Mouse (Mus musculus) ES-E14 (cell line): ENCODE data around the gene Rnf152. TPM values are rescaled to one million over a fixed set of nuclear protein-coding genes. Genes with fewer than 3 reads are reported as not detected.
A peak's percentile ranks its signal among the peaks of the same experiment; 100 is the strongest.

ENCODE experiments used
- DNase-seq: peaks from one replicate; pipeline ENCODE4 v3.0.0-alpha.2; 2013; ENCODE audit warnings: low read depth, low spot score
- H3K27ac ChIP-seq: 2 replicates; pipeline ENCODE4 v1.5.1; 2012; ENCODE audit warnings: low read depth, mild to moderate bottlenecking, low read length, moderate library complexity, mixed read lengths; ENCODE audit not compliant: poor library complexity, insufficient read depth, severe bottlenecking
- H3K36me3 ChIP-seq: 2 replicates; pipeline ENCODE4 v1.6.1; 2012; ENCODE audit warnings: mild to moderate bottlenecking, low read length, moderate library complexity, mixed read lengths; ENCODE audit not compliant: control insufficient read depth, poor library complexity, insufficient read depth, severe bottlenecking
- H3K4me1 ChIP-seq, 2 experiments: fragments of 150-350 bp in 1 of 2; sonication (generic) in 1 of 2; 2 replicates each; pipeline ENCODE4 v1.6.1; 2012; ENCODE audit warnings: low read length in 2 of 2, mild to moderate bottlenecking in 1 of 2, mixed read lengths in 1 of 2; ENCODE audit not compliant: control insufficient read depth in 2 of 2, insufficient read depth in 2 of 2, poor library complexity in 1 of 2
- H3K4me3 ChIP-seq, 2 experiments: fragments of 150-350 bp in 1 of 2; sonication (generic) in 1 of 2; 2 replicates each; pipeline ENCODE4 v1.5.1; 2012; ENCODE audit warnings: low read length in 2 of 2, low read depth in 1 of 2, mild to moderate bottlenecking in 1 of 2, mixed read lengths in 1 of 2; ENCODE audit not compliant: insufficient read depth in 1 of 2, poor library complexity in 1 of 2, severe bottlenecking in 1 of 2
- H3K9ac ChIP-seq: 2 replicates; pipeline ENCODE4 v1.6.1; 2012; ENCODE audit warnings: low read depth, mild to moderate bottlenecking, low read length, mixed read lengths; ENCODE audit not compliant: poor library complexity, insufficient read depth, severe bottlenecking
- H3K9me3 ChIP-seq: fragments of 150-350 bp; sonication (generic); 2 replicates; pipeline ENCODE4 v1.6.1; 2012; ENCODE audit warnings: low read depth, mild to moderate bottlenecking, low read length; ENCODE audit not compliant: control insufficient read depth, insufficient read depth
- CHD2 ChIP-seq: IDR thresholded peaks from 2 replicates; pipeline ENCODE4 v1.6.1; 2014; ENCODE audit warnings: mild to moderate bottlenecking, low read depth, low read length, inconsistent platforms
- HCFC1 ChIP-seq: IDR thresholded peaks from 2 replicates; pipeline ENCODE4 v1.6.1; 2012; ENCODE audit warnings: low read length, inconsistent platforms, borderline replicate concordance; ENCODE audit not compliant: insufficient read depth
- MAFK ChIP-seq: IDR thresholded peaks from 2 replicates; pipeline ENCODE4 v1.6.1; 2014; ENCODE audit warnings: mild to moderate bottlenecking, low read depth, low read length, inconsistent platforms; ENCODE audit not compliant: insufficient read depth
- ZC3H11A ChIP-seq: IDR thresholded peaks from 2 replicates; pipeline ENCODE4 v1.6.1; 2012; ENCODE audit warnings: low read depth, mild to moderate bottlenecking, inconsistent platforms, low read length, borderline replicate concordance
- ZNF384 ChIP-seq: IDR thresholded peaks from 2 replicates; pipeline ENCODE4 v1.6.1; 2012; ENCODE audit warnings: low read depth, low read length, inconsistent platforms
- in situ Hi-C, 2 experiments: fragments of 600-800 bp; cut with MboI; formaldehyde crosslinking; loops; one replicate each; pipeline ENCODE4 v1.15.1; 2025; ENCODE audit warnings: low sequenced_read_pairs in 2 of 2, inconsistent platforms in 1 of 2; ENCODE audit not compliant: unreplicated experiment in 2 of 2
- total RNA-seq: library from RNA; depleted of rRNA; stranded (reverse); fragments of 300-350 nt; gene quantifications from 2 replicates; pipeline ENCODE4 v1.2.3, GENCODE M21; 2012; rRNA removed

The Rnf152 gene
- 0.16 and 0.22 TPM in 2 replicates for total RNA-seq

GRCm38 (mm10) chr1:105356291-105357011 lies at the start of gene Rnf152:
Rnf152 (minus strand) TSS chr1:105356710.
- H3K9ac ChIP-seq, result peak within 1 kb of the TSS; percentile 61
- H3K9me3 ChIP-seq, result no peaks in the 10 kb centered on the region
- TF ChIP-seq ZC3H11A (no peak), MAFK (no peak), CHD2 (no peak), ZNF384 (no peak), HCFC1 (no peak)
- H3K4me3 ChIP-seq, result peak within 1 kb of the TSS; percentile 73 to 80
- DNase-seq, result peak; percentile 26
- no peaks in the 10 kb centered on the region for H3K36me3 ChIP-seq
- in situ Hi-C loops, result loop anchor here in 1 of 2 experiments (25.0 kb wide), 1 partner anchor 369 kb away; no protein-coding TSS in a partner anchor
- peaks cover 0 to 4% of the 10 kb centered on the region in 2 experiments; a peak in 2 of 4 replicates for H3K4me1 ChIP-seq
- H3K27ac ChIP-seq, result no peak within 1 kb of the TSS

DNA sequence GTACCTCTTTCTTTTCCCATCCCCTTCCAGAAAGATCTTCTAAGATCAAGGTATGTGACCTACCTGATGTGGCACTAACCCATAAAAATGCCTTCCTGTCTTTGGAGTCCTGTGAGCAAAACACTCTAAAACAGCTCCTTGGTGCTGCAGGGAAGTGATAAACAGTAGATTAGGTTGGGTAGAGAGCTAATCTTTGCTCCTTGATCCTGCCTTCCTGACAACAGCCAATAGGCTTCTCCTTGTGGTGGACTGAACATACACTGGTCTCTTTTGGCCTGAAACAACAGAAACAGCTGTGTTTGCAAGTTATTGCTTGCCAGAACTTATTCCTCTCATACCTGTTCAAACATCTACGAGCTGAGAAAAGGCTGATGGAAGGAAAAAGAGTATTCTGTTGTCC lies 46.3 kb upstream of the Rnf152 start:
- no peak for TF ChIP-seq CHD2
- no peak for TF ChIP-seq MAFK
- no peak for TF ChIP-seq HCFC1
- TF ChIP-seq ZC3H11A, result no peak
- no peak for TF ChIP-seq ZNF384
- Histone ChIP-seq H3K4me3 (no peak overlapping the region), H3K4me1 (no peaks in the 10 kb centered on the region), H3K27ac (no peak overlapping the region), H3K9ac (no peak overlapping the region), H3K36me3 (no peaks in the 10 kb centered on the region), H3K9me3 (no peaks in the 10 kb centered on the region)
- DNase-seq, result no peak
- in situ Hi-C loops, result no loop called here

- DNase-seq, result no peak
- H3K9me3 ChIP-seq, result no peaks in the 10 kb centered on the region
- in situ Hi-C loops, result no loop called here
- no peak overlapping the region for H3K4me3 ChIP-seq
- TF ChIP-seq HCFC1 (no peak), CHD2 (no peak), MAFK (no peak), ZC3H11A (no peak), ZNF384 (no peak)
- no peak overlapping the region for H3K9ac ChIP-seq
- no peak overlapping the region for H3K27ac ChIP-seq
- H3K4me1 ChIP-seq, result no peaks in the 10 kb centered on the region
- H3K36me3 ChIP-seq, result no peaks in the 10 kb centered on the region
Measured at GRCm38 (mm10) chr1:105384141-105384937, 27.8 kb upstream of the Rnf152 start.

GRCm38 (mm10) chr1:105377546-105377945 lies 21.0 kb upstream of the Rnf152 start:
- Histone ChIP-seq H3K27ac (no peak overlapping the region), H3K9me3 (no peaks in the 10 kb centered on the region), H3K36me3 (no peaks in the 10 kb centered on the region), H3K9ac (no peak overlapping the region), H3K4me3 (no peak overlapping the region), H3K4me1 (no peaks in the 10 kb centered on the region)
- no peak for TF ChIP-seq ZC3H11A
- TF ChIP-seq HCFC1, result no peak
- in situ Hi-C loops, result no loop called here
- DNase-seq, result no peak
